Mouse (Mus musculus) embryonic facial prominence, embryonic 11.5 days (tissue): Measurements from ENCODE around the gene Cdkn3. TPM values are rescaled to one million over a fixed set of nuclear protein-coding genes. Genes with fewer than 3 reads are reported as not detected.

Experiments
- ATAC-seq: fragments of 200-750 bp; cut with Nextera tagmentation; replicated peaks from 2 replicates; pipeline ENCODE4 v1.8.0; 2017; ENCODE audit warnings: low read depth; ENCODE audit not compliant: insufficient number of reproducible peaks, low FRiP score, low TSS enrichment
- DNase-seq: peaks from one replicate; pipeline ENCODE4 v3.0.0-alpha.2; 2015; ENCODE audit warnings: low spot score
- H3K27ac ChIP-seq: fragments of 300-500 bp; sonication (generic); replicated peaks from 2 replicates; pipeline ENCODE4 v1.5.1; 2014; ENCODE audit warnings: mild to moderate bottlenecking, low read depth, low read length, control low read depth
- H3K27me3 ChIP-seq: fragments of 300-500 bp; sonication (generic); 2 replicates; pipeline ENCODE4 v1.6.1; 2014; ENCODE audit warnings: mild to moderate bottlenecking, low read length, moderate library complexity, mixed read lengths; ENCODE audit not compliant: control insufficient read depth, insufficient read depth
- H3K36me3 ChIP-seq: fragments of 300-500 bp; sonication (generic); replicated peaks from 2 replicates; pipeline ENCODE4 v1.6.1; 2014; ENCODE audit warnings: low read depth, mild to moderate bottlenecking, low read length, moderate library complexity, mixed read lengths; ENCODE audit not compliant: control insufficient read depth, insufficient read depth
- H3K4me1 ChIP-seq: fragments of 300-500 bp; sonication (generic); 2 replicates; pipeline ENCODE4 v1.6.1; 2014; ENCODE audit warnings: low read length, mixed read lengths; ENCODE audit not compliant: control insufficient read depth, insufficient read depth
- H3K4me2 ChIP-seq: fragments of 300-500 bp; sonication (generic); 2 replicates; pipeline ENCODE4 v1.6.1; 2014; ENCODE audit warnings: low read depth, mild to moderate bottlenecking, control low read depth, low read length, moderate library complexity
- H3K4me3 ChIP-seq: fragments of 300-500 bp; sonication (generic); 2 replicates; pipeline ENCODE4 v1.5.1; 2014; ENCODE audit warnings: low read depth, low read length, control low read depth
- H3K9ac ChIP-seq: fragments of 300-500 bp; sonication (generic); replicated peaks from 2 replicates; pipeline ENCODE4 v1.6.1; 2014; ENCODE audit warnings: mild to moderate bottlenecking, control low read depth, low read length
- H3K9me3 ChIP-seq: fragments of 300-500 bp; sonication (generic); replicated peaks from 2 replicates; pipeline ENCODE4 v1.6.1; 2016; ENCODE audit warnings: mild to moderate bottlenecking, low read length, inconsistent platforms, mixed read lengths; ENCODE audit not compliant: control insufficient read depth
- WGBS: fragments of 180-500 bp; shearing (Covaris S2); extraction: QIAGEN DNeasy Blood & Tissue Kit; methylation state at CpG from one replicate; pipeline ENCODE4 v1.1.7; 2014; 5-methylcytosine and 5-hydroxymethylcytosine counted together
- polyA plus RNA-seq: library from polyadenylated mRNA; unstranded; fragments of >200 nt; fragmentation: Nextera tagmentation; extraction: Ambion mirVana; gene quantifications from 2 replicates; pipeline ENCODE4 v1.2.1, GENCODE M21; 2014

Cdkn3 gene
- polyA plus RNA-seq, 1 experiment from 2014 or later = 47.5 TPM

GRCm38 (mm10) chr14:46785247-46785646 is 24.9 kb downstream of the Cdkn3 start:
- Histone ChIP-seq H3K36me3 (no peaks in the 10 kb centered on the region; the same call in 1 of the 2 replicates), H3K9me3 (no peaks in the 10 kb centered on the region), H3K27ac (no peak overlapping the region), H3K4me1 (no peaks in the 10 kb centered on the region), H3K4me3 (no peak overlapping the region), H3K4me2 (no peak overlapping the region), H3K9ac (no peak overlapping the region), H3K27me3 (no peaks in the 10 kb centered on the region)
- ATAC-seq = no peak
- DNase-seq = no peak
- WGBS = 86% methylated on average over 5 of the region's 5 CpGs

GRCm38 (mm10) chr14:46787454-46787786 is 27.1 kb downstream of the Cdkn3 start:
- WGBS = under 1% methylated on average over 11 of the region's 11 CpGs
- no peaks in the 10 kb centered on the region for H3K4me1 ChIP-seq
- H3K27me3 ChIP-seq = no peaks in the 10 kb centered on the region
- H3K4me2 ChIP-seq = peak overlapping the region; percentile 66
- H3K27ac ChIP-seq = peak overlapping the region; percentile 97
- peak; percentile 67 for DNase-seq
- H3K9me3 ChIP-seq = no peaks in the 10 kb centered on the region
- peak overlapping the region; percentile 94 for H3K4me3 ChIP-seq
- peak overlapping the region; percentile 99 for H3K9ac ChIP-seq
- no peak for ATAC-seq
- no peaks in the 10 kb centered on the region for H3K36me3 ChIP-seq

GRCm38 (mm10) chr14:46787787-46788504 is 27.6 kb downstream of the Cdkn3 start, which contains the start of gene Cnih1:
Gene Cnih1, minus strand, starts transcription at chr14:46788411.
- Histone ChIP-seq H3K36me3 (no peaks in the 10 kb centered on the region), H3K4me1 (no peaks in the 10 kb centered on the region), H3K27me3 (no peaks in the 10 kb centered on the region), H3K4me3 (peak within 1 kb of the TSS; percentile 94), H3K27ac (peak within 1 kb of the TSS; percentile 97), H3K9me3 (no peaks in the 10 kb centered on the region), H3K4me2 (peak within 1 kb of the TSS; percentile 66), H3K9ac (peak within 1 kb of the TSS; percentile 99)
- DNase-seq = peak; percentile 94
- 0% methylated on average over 61 of the region's 86 CpGs for WGBS
- ATAC-seq = peak; percentile 94

GRCm38 (mm10) chr14:46788505-46788901 is 28.2 kb downstream of the Cdkn3 start:
- Histone ChIP-seq H3K4me1 (no peaks in the 10 kb centered on the region), H3K36me3 (no peaks in the 10 kb centered on the region), H3K27me3 (no peaks in the 10 kb centered on the region), H3K4me2 (no peak overlapping the region), H3K9ac (0 out of 2 replicates have a peak overlapping the region, but pooled peaks have one; percentile 43), H3K27ac (no peak overlapping the region; the same call in 1 of the 2 replicates), H3K4me3 (peak overlapping the region; percentile 94; the same call in 1 of the 2 replicates), H3K9me3 (no peaks in the 10 kb centered on the region)
- DNase-seq (no peak), ATAC-seq (no peak)
- 22% methylated on average over 8 of the region's 8 CpGs for WGBS

GRCm38 (mm10) chr14:46790303-46790702 is 30.0 kb downstream of the Cdkn3 start:
- WGBS = 73% methylated on average over 4 of the region's 4 CpGs
- Histone ChIP-seq H3K36me3 (no peaks in the 10 kb centered on the region), H3K4me1 (no peaks in the 10 kb centered on the region), H3K9ac (no peak overlapping the region), H3K27me3 (no peaks in the 10 kb centered on the region), H3K4me2 (no peak overlapping the region), H3K4me3 (no peak overlapping the region), H3K9me3 (no peaks in the 10 kb centered on the region), H3K27ac (no peak overlapping the region)
- DNase-seq = peak; percentile 3
- no peak for ATAC-seq

- no peaks in the 10 kb centered on the region for H3K9me3 ChIP-seq
- no peaks in the 10 kb centered on the region for H3K36me3 ChIP-seq
- no peak for ATAC-seq
- DNase-seq = no peak
- H3K4me1 ChIP-seq = no peaks in the 10 kb centered on the region
- H3K4me2 ChIP-seq = no peak overlapping the region
- no peak overlapping the region for H3K27ac ChIP-seq
- no peaks in the 10 kb centered on the region for H3K27me3 ChIP-seq
- no peak overlapping the region for H3K9ac ChIP-seq
- no peak overlapping the region for H3K4me3 ChIP-seq
- WGBS = 95% methylated on average over 6 of the region's 6 CpGs
These were observed 30.4 kb downstream of the Cdkn3 start for GRCm38 (mm10) chr14:46790723-46791122.

- no peak for DNase-seq
- no peak overlapping the region for H3K4me3 ChIP-seq
- no peak overlapping the region for H3K4me2 ChIP-seq
- H3K27ac ChIP-seq = no peak overlapping the region
- H3K36me3 ChIP-seq = no peaks in the 10 kb centered on the region
- no peak overlapping the region for H3K9ac ChIP-seq
- H3K9me3 ChIP-seq = no peaks in the 10 kb centered on the region
- 89% methylated on average over 5 of the region's 5 CpGs for WGBS
- H3K4me1 ChIP-seq = no peaks in the 10 kb centered on the region
- no peak for ATAC-seq
- H3K27me3 ChIP-seq = no peaks in the 10 kb centered on the region
These were observed 33.8 kb downstream of the Cdkn3 start for GRCm38 (mm10) chr14:46794157-46794556.

GRCm38 (mm10) chr14:46800684-46801345 is 40.5 kb downstream of the Cdkn3 start:
- no peaks in the 10 kb centered on the region for H3K36me3 ChIP-seq
- no peak for ATAC-seq
- no peaks in the 10 kb centered on the region for H3K27me3 ChIP-seq
- no peak overlapping the region for H3K4me2 ChIP-seq
- no peak overlapping the region for H3K27ac ChIP-seq
- H3K9ac ChIP-seq = no peak overlapping the region
- DNase-seq = no peak
- no peak overlapping the region for H3K4me3 ChIP-seq
- no peaks in the 10 kb centered on the region for H3K9me3 ChIP-seq
- H3K4me1 ChIP-seq = no peaks in the 10 kb centered on the region
- 91% methylated on average over 3 of the region's 3 CpGs for WGBS
